Comparison of ENCODE assay signal across 8 mouse cellular contexts in genomic region chr9:112235696-112236397, GRCm38 (mm10). TPM values are rescaled to one million over a fixed set of nuclear protein-coding genes. Genes with fewer than 3 reads are reported as not detected.
DNase-seq lines count a peak whose midpoint lies in the region; ATAC-seq and TF ChIP-seq lines count a peak whose summit lies in the region.

Arpp21 (minus strand) TSS chr9:112235938.

- H3K4me3 ChIP-seq in megakaryocyte, embryonic 14.5 days (replicated peaks): peak within 1 kb of the TSS; percentile 99
- H3K4me3 ChIP-seq in limb, embryonic 14.5 days (replicated peaks; ENCODE audit: low read length): peak within 1 kb of the TSS; percentile 40

- H3K9ac ChIP-seq in limb, embryonic 14.5 days (ENCODE audit: low read depth, low read length, severe bottlenecking): peak within 1 kb of the TSS; percentile 46

- peaks cover 2% of the 10 kb centered on the region for H3K27me3 ChIP-seq in megakaryocyte, embryonic 14.5 days (replicated peaks)
- peaks cover 51% of the 10 kb centered on the region for H3K27me3 ChIP-seq in limb, embryonic 14.5 days (ENCODE audit: control insufficient read depth, insufficient read depth, low read length)

- H3K4me2 ChIP-seq in limb, embryonic 14.5 days (replicated peaks; ENCODE audit: low read depth, low read length, severe bottlenecking): peak within 1 kb of the TSS; percentile 72

- peak; percentile 50; the same call in 1 of the 2 replicates for ATAC-seq in cerebellum, adult (ENCODE audit: insufficient number of reproducible peaks, low FRiP score, low TSS enrichment)
- no peak for ATAC-seq in megakaryocyte, adult 5-6 weeks (ENCODE audit: poor library complexity, severe bottlenecking)
- ATAC-seq in limb, embryonic 14.5 days (ENCODE audit: low FRiP score, low read depth): no peak; the same call in 1 of the 2 replicates

- no peak for TF ChIP-seq POLR2A in limb, embryonic 14.5 days (IDR thresholded peaks at IDR 0.05; ENCODE audit: borderline replicate concordance, extremely low read depth, insufficient read depth, insufficient read length)

- H3K9me3 ChIP-seq in megakaryocyte, embryonic 14.5 days: no peaks in the 10 kb centered on the region
- H3K9me3 ChIP-seq in limb, embryonic 14.5 days (ENCODE audit: control insufficient read depth, low read length): no peaks in the 10 kb centered on the region

- WGBS in limb, embryonic 14.5 days: 19% methylated on average over 16 of the region's 16 CpGs

- H3K4me1 ChIP-seq in megakaryocyte, embryonic 14.5 days: peaks cover 55% of the 10 kb centered on the region
- no peaks in the 10 kb centered on the region; the same call in 1 of the 2 replicates for H3K4me1 ChIP-seq in limb, embryonic 14.5 days (ENCODE audit: control insufficient read depth, insufficient read depth, low read length)

- H3K27ac ChIP-seq in limb, embryonic 14.5 days (replicated peaks; ENCODE audit: low read depth, low read length): no peak within 1 kb of the TSS

- DNase-seq in cerebellum, adult 11 months: no peak
- DNase-seq in gastrocnemius, postnatal 25 days: no peak
- DNase-seq in limb, embryonic 14.5 days (ENCODE audit: low spot score): no peak
- no peak for DNase-seq in ovary, postnatal 14 days (ENCODE audit: low spot score)
- DNase-seq in kidney, postnatal 25 days: no peak

- no peaks in the 10 kb centered on the region for H3K36me3 ChIP-seq in megakaryocyte, embryonic 14.5 days (replicated peaks; ENCODE audit: low read length)
- no peaks in the 10 kb centered on the region for H3K36me3 ChIP-seq in limb, embryonic 14.5 days (ENCODE audit: control insufficient read depth, insufficient read depth, low read length)

RNA-seq across cellular contexts. Expression of gene Arpp21, which starts in this region (rescaled TPM):
- 10.0 and 11.1 TPM in 2 replicates for polyA plus RNA-seq in megakaryocyte, embryonic 14.5 days (2012; ENCODE audit: insufficient read depth, low replicate concordance)
- 1.6 TPM in 1 of 2 replicates, not detected in the other for total RNA-seq in megakaryocyte, adult 5-6 weeks (2015)
- total RNA-seq in megakaryocyte, adult 5-6 weeks (2017): 0.18 and 0.49 TPM in 2 replicates
- 10 to 100 TPM; 22.5 to 41.4 TPM for total RNA-seq in gastrocnemius, postnatal 25 days (2021)
- 28.3 and 31.8 TPM in 2 replicates for polyA plus RNA-seq in limb, embryonic 14.5 days (2012; rRNA removed)
- polyA plus RNA-seq in limb, embryonic 14.5 days (2014; fragmentation: Nextera tagmentation; extraction: Ambion mirVana): 16.0 and 23.6 TPM in 2 replicates

Comparison
In these comparisons a context has a peak if more than half of its experiments do, and no peak if none do; other contexts are left out.
1. RNA of gene Arpp21 (total RNA-seq): 22.5 to 41.4 TPM in gastrocnemius, postnatal 25 days; 0.18 to 1.6 TPM in megakaryocyte, adult 5-6 weeks; every median in the first group is over 4 times any median in the second.